Mouse (Mus musculus): ENCODE measurements around the gene Tdp1.

Gene Tdp1

DNA sequence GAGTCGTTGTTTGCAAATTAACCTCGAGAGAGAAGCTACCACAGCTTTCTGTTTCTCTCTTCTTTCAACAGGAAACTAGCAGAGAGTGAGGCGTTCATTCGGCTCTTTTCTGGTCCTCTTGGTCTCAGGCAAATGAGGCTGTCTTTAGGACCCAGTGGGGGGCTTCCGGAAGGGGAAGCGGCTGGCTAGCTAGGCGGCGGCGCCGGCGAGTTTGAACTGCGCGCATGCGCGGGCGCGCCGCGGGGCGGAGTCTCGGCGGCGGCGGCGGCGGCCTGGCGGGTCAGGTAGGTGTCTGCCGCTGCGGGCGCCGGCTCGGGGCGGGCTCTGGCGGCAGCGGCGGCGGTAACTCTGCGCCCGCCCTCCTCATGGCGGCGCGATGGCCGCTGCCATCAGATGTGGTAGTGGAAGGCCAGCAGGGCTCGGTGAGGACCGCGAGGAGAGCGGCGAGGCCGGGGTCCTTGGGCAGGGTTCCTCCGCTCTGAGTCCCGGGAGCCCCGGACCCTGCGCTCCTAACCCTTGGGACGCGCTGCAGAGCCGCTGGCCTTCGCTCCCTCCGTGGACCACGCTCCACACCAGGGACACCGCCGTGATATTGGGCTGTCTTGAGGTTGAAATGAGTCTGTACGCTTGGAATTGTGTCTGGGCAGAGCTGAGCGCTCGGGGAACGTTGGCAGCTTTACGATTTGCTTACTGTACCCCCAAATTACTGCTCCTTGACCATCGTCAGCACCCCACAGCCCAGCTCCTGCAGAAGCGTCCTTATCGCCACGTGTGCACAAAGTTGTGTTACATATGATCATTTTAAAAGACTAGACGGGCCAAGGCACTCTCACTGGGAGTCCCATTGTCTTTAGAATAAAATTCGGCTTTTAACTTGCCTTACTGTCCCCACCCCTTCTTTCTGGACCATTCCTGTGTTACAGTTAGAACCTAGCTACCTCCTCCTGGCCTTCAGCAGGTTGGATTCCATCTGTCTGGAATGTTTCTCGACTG is at the start of gene Tdp1, which contains the start of gene Efcab11:
Gene Tdp1 (plus strand): TSS at position 249 of the 993 bp plus-strand sequence.
Gene Efcab11 (minus strand): TSS at position 171 of the 993 bp plus-strand sequence.
- peak; percentile 92 for DNase-seq (ENCODE audit: low read depth)

DNA sequence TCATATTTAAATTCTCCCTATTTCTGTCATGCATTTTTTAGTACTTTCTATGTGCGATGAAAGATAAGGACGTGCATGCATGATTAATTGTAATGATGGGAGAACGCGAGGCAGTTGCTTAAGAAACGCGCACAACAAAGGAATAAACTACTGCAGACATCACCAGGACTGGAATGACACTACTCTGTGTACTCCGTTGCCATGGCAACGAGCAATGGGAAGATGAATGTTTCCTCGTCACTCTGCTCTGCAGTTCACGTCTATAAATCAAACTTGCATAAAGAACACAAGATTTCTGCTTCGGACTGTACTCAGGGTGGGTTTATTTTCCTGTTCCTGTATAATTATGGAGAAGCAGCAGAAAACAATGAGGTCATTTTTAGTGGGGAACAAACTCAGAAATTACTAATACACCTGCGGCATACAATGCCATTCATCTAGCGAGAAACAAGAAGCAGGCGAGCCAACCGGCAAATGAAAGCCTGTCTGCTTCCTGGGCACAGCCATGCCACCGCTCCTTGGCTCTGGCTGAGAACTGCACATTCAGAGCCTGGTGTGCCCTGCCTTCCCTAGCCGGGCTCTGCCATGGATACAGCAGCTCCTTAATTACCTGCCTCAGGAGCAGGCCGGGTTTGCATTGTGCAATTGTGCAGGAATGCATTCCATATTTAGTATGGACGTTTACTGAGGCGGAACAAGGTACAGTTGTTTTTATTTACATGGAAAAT is 47.7 kb upstream of the Tdp1 start:
- no peak for DNase-seq (ENCODE audit: low read depth)

GRCm38 (mm10) chr12:99837528-99837927 is 46.8 kb upstream of the Tdp1 start:
- DNase-seq (ENCODE audit: low read depth), result no peak

DNA sequence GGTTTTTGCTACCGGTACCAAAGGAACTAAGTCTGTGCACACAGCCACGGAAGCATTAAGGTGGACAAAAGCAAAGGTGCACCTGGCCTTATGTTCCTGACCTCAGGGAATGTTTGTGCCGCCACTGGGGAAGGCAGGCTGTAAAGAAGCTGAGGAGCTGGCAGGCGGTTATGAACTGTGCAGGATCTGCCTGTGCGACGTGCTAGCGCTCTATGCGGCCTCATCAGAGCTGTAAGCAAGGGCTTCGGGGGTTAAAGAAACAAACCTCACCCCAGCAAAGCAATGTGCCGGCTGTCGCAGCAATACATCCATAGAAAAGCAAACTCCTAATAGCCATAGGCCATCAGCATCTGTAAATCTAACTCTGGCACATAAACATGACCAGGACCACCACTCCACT is 46.2 kb upstream of the Tdp1 start:
- DNase-seq (ENCODE audit: low read depth), result no peak

- DNase-seq (ENCODE audit: low read depth), result peak; percentile 72
These were observed 45.6 kb upstream of the Tdp1 start for GRCm38 (mm10) chr12:99838703-99839102.

- DNase-seq (ENCODE audit: low read depth), result no peak
These were observed 39.4 kb upstream of the Tdp1 start for GRCm38 (mm10) chr12:99844951-99845350.

DNA sequence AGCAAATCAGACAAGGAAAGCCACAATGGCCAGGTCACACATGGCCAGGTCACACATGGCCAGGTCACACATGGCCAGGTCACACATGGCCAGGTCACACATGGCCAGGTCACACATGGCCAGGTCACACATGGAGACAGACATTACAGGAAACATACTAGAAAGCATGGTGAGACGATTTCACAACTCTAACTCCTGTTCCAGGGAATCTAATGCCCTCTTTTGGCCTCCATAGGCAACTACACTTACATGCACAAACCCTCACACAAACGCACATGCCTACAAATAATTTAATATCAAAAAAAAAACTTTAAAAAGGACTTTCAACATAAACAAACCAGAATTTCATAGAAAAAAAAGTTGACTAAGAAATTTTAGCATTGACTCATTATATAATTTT is 34.3 kb upstream of the Tdp1 start:
- peak; percentile 69 for DNase-seq (ENCODE audit: low read depth)

GRCm38 (mm10) chr12:99853323-99854258 is 30.7 kb upstream of the Tdp1 start:
- DNase-seq (ENCODE audit: low read depth), result no peak

- DNase-seq (ENCODE audit: low read depth), result no peak
These were observed 28.3 kb upstream of the Tdp1 start for GRCm38 (mm10) chr12:99856011-99856410.

- DNase-seq (ENCODE audit: low read depth), result no peak
These were observed 25.7 kb upstream of the Tdp1 start for GRCm38 (mm10) chr12:99858664-99859063.

- DNase-seq (ENCODE audit: low read depth), result no peak
These were observed 24.8 kb upstream of the Tdp1 start for GRCm38 (mm10) chr12:99859391-99860100.

GRCm38 (mm10) chr12:99860981-99861380 is 23.3 kb upstream of the Tdp1 start:
- DNase-seq (ENCODE audit: low read depth), result peak; percentile 26

DNA sequence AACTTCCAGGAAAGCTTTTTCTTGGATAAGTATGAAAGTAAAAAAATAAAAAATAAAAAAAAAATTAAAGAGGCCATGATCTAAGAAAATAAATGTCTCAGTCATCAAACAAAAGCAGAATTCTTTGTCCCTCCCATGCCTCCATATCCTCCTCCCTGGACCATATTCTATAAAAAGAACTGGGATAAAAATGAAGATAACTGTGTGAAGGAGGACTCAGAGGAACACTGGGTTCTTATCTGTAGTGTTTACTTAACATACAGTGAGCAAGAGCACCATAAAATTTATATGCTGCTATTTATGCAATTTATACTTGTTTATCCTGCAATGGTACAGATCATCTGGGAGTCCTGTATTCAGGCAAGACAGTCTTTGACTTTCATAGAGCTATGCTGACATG is 19.7 kb upstream of the Tdp1 start:
- no peak for DNase-seq (ENCODE audit: low read depth)

GRCm38 (mm10) chr12:99868821-99869220 is 15.5 kb upstream of the Tdp1 start:
- no peak for DNase-seq (ENCODE audit: low read depth)

DNA sequence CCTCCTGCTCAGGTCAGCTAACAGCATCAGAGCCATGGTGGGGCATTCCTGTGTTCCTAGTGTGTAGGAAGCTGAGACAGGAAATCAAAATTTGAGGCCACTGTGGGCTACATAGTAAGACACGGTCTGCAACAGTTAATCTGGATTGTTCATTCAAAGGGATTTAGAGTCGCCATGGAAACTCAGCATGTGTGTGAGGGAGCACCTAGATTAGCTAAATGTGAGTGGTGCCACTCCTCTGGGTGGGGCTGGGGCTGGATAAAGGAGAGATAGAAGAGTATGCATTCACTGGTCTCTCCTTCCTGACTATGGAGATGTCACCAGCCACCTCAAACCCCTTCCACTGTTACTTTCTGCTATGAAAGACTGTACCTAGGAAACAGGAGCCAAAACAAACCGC is 10.9 kb upstream of the Tdp1 start:
- DNase-seq (ENCODE audit: low read depth), result no peak

- peak; percentile 90 for DNase-seq (ENCODE audit: low read depth)
These were observed 9.7 kb upstream of the Tdp1 start for GRCm38 (mm10) chr12:99874609-99875008.

DNA sequence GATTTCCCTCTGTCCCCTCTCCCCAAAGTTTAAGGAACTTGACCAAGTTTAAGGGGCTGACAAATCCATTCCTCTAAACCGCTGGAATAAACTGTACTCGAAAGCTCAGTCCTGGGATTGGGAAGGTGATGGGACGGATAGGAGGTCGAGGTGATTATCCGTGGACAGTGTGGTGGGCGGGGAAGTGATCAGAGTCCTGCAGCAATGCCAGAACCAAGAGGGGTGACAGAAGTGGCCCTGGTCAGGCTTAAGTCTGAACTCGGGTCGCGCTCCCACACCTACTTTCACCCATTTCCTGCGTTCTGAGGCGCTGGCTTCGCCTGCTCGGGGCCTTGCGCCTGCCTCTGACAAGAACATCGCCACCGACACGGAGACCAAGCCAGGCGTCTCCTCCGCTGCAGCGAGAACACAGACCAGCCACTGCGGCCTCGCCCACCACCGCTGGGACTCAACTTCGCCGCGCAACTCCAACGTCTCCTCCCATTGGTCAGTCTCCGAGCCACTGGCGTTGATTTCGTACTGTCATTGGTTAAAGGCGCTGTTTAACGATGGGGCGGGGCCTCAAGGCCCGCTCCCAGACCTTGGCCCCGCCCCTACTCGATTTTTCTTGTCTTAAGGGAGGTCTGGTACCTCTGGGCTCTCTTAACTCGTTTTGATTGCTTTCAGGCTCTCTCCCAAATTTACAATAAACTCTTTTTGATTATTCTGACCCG is 1.2 kb upstream of the Tdp1 start:
- peak; percentile 97 for DNase-seq (ENCODE audit: low read depth)

DNA sequence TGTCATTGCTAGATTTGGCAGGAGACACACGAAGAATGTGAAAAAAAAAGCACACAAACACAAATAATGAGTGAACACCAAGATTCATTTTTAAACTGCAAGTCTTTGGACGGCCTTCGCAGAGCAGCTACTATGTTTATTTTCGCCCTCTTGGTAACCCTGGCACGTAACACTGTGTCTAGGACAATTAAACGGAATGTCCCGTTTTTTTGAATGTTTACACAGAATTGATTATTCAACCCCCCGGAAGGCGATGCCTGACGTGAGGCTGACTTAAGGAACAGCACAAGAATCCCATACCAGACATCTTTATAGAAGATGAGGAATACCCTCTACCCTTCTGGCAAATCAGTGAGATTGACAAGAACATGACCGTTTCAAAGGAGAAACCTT is 608 bp upstream of the Tdp1 start:
- no peak for DNase-seq (ENCODE audit: low read depth)

DNA sequence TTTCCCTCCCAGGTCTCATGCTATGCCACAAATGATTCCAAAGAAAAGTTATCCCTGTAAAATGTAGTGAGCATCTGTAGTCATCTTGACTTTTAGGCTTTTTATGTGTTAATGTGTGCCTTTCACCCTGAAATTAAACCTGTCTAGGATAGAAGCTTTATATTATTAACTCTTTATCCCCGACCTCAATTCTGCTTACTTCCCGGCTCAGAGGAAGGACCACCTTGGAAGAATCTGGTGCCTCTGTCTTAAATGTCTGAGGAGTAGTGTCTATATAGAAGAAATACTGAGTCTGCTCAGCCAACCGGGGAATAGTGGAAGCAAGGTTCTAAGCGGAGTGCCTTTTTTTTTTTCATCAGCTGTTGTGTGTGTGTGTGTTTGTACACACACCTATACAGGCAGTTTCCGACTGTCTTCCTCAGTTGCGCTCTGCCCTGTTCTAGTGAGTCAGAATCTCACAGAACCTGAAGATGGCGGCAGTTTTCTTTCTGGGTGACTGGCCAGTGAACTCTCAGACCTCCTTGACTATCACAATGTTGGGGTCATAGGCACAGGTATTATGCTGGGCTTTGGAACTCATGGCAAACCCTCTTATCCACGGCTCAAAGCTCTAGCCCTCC is 1.1 kb downstream of the Tdp1 start:
- DNase-seq (ENCODE audit: low read depth), result peak; percentile 70

DNA sequence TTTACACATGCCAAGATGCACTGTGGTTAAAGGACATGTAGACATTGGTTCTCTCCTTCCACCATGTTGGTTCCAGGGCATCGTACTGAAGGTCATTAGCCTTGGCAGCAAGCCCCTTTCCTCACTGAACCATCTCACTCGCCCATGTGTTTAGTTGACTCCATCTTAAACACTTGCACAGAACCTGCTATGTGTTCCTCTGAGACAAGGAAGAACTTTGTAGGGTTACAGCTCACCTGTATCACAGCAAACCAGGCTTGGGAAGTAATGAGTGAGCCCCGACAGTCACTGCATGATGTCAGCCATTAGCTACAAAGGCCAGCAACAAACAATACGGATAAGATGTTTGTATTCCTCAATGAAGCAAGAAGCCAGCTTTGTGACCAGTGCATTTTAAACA is 13.5 kb downstream of the Tdp1 start:
- DNase-seq (ENCODE audit: low read depth), result no peak
